Mouse (Mus musculus) heart, postnatal 4 days (tissue): Measurements from ENCODE around the gene Mrpl47. TPM values are rescaled to one million over a fixed set of nuclear protein-coding genes. Genes with fewer than 3 reads are reported as not detected.
A peak's percentile ranks its signal among the peaks of the same experiment; 100 is the strongest.
"Not testable (repeated sequence)": the region's sequence is repeated elsewhere in the genome, so short reads cannot be mapped to it uniquely, and the experiment has no call there.

ENCODE experiments used
- DNase-seq: peaks from one replicate; pipeline ENCODE4 v3.0.0; 2021
- total RNA-seq, 2 experiments: library from RNA; stranded (reverse); gene quantifications; 2 replicates each; pipeline ENCODE4 v1.2.3; 2021

The Mrpl47 gene
- 10 to 100 TPM; 36.9 to 45.3 TPM for total RNA-seq

GRCm38 (mm10) chr3:32737172-32737655 is at the start of gene Mrpl47:
Gene Mrpl47 (minus strand): TSS chr3:32737605.
- no peak for DNase-seq

GRCm38 (mm10) chr3:32770781-32771180 is 33.4 kb upstream of the Mrpl47 start:
- no peak for DNase-seq

GRCm38 (mm10) chr3:32763902-32764301 is 26.5 kb upstream of the Mrpl47 start:
- peak; percentile 12 for DNase-seq

GRCm38 (mm10) chr3:32762962-32763361 is 25.6 kb upstream of the Mrpl47 start:
- no peak for DNase-seq

GRCm38 (mm10) chr3:32759212-32759611 is 21.8 kb upstream of the Mrpl47 start:
- DNase-seq, result no peak

GRCm38 (mm10) chr3:32754384-32754915 is 17.0 kb upstream of the Mrpl47 start:
- DNase-seq, result peak; percentile 24

- no peak for DNase-seq
These were observed 12.6 kb upstream of the Mrpl47 start for GRCm38 (mm10) chr3:32749820-32750579.

GRCm38 (mm10) chr3:32748384-32748783 is 11.0 kb upstream of the Mrpl47 start:
- DNase-seq, result no peak

- DNase-seq, result not testable (repeated sequence)
These were observed 8.0 kb upstream of the Mrpl47 start for GRCm38 (mm10) chr3:32745426-32745825.

GRCm38 (mm10) chr3:32745001-32745400 is 7.6 kb upstream of the Mrpl47 start:
- DNase-seq, result no peak

- no peak for DNase-seq
These were observed 4.9 kb upstream of the Mrpl47 start for GRCm38 (mm10) chr3:32742276-32742780.

GRCm38 (mm10) chr3:32738549-32738948 is 1.1 kb upstream of the Mrpl47 start:
- DNase-seq, result no peak

- DNase-seq, result peak; percentile 98
These were observed 897 bp downstream of the Mrpl47 start, which contains the start of gene Ndufb5 for GRCm38 (mm10) chr3:32736244-32737171. Gene Ndufb5 (plus strand): TSS chr3:32736990.

- DNase-seq, result no peak
These were observed 9.5 kb downstream of the Mrpl47 start for GRCm38 (mm10) chr3:32727861-32728260.

- DNase-seq, result no peak
These were observed 11.5 kb downstream of the Mrpl47 start for GRCm38 (mm10) chr3:32725951-32726350.

- no peak for DNase-seq
These were observed 13.2 kb downstream of the Mrpl47 start for GRCm38 (mm10) chr3:32724191-32724590.

GRCm38 (mm10) chr3:32718271-32718670 is 19.1 kb downstream of the Mrpl47 start:
- no peak for DNase-seq

GRCm38 (mm10) chr3:32717403-32717802 is 20.0 kb downstream of the Mrpl47 start:
- DNase-seq, result not testable (repeated sequence)

GRCm38 (mm10) chr3:32713711-32714110 is 23.7 kb downstream of the Mrpl47 start:
- no peak for DNase-seq

- DNase-seq, result no peak
These were observed 28.0 kb downstream of the Mrpl47 start for GRCm38 (mm10) chr3:32709388-32709787.

GRCm38 (mm10) chr3:32708368-32709231 is 28.8 kb downstream of the Mrpl47 start:
- peak; percentile 99 for DNase-seq

GRCm38 (mm10) chr3:32708052-32708367 is 29.4 kb downstream of the Mrpl47 start:
- no peak for DNase-seq
